Mouse (Mus musculus): ENCODE measurements around the gene Wrap73. TPM values are rescaled to one million over a fixed set of nuclear protein-coding genes. Genes with fewer than 3 reads are reported as not detected.

The Wrap73 gene
- total and polyA plus RNA-seq, 3 experiments = 32.1 to 77.6 (median 49.3) TPM

DNA sequence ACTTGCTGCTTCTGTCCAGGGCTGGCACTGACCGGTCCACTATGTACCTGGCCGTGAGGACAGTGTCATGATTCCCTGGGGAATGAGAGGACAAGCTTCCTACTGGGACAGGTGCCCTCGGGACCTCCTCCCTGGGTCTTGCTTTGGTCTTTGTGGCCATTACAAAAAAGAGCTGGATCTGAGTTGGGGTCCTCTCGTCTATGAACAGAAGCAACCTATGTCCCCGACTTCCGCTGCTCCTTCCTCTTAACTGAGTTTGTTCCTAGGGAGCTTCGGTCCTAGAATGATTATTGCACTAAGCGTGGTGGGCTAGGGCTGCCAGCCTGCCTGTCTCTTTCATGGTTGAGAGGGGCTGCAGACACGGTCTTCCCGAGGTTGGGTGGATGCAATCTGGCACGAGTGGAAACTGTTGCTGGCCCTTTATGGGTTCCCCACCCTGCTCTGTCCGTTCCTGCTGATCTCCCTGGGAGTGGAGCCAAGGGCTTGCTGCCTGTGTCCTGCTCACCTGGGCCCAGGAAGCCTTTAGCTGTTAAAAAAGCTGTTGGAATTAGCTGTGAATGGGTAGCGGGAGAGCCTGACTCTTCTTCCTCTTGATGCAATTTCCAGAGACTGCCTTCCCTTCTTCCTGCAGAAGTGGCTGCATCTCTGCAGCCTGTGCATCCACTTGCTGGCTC, 29.9 kb downstream of the Wrap73 start:
- in situ Hi-C loops (cut with MboI; ENCODE audit: low pct_ligation_motif_present, low pct_unique_long_range_greater_than_20kb, low sequenced_read_pairs) (no loop called here), dilution Hi-C loops (cut with MboI; ENCODE audit: extremely low pct_ligation_motif_present, extremely low pct_unique_long_range_greater_than_20kb, low sequenced_read_pairs) (no loop called here)
- H3K27ac ChIP-seq (ENCODE audit: insufficient read depth, low read depth) = no peak overlapping the region

DNA sequence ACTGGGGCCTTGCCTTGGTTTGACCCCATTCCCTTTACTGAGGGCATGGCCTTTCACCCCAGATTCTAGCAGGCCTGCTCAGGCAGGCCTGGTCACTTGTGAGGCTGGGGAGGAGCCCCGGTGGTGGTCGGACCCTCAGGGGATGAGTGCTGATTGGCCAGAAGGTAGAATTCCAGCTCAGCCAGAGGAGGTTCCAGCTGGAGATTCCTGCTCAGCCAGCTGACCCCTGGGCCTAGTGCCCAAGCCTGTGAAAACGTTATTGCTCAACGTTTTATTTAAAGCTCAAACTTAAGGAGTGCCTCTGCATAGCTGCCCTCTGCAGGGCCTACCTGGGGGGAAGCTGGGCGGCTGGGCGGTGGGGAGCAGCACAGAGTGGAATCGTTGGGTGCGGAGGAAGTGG, 35.1 kb downstream of the Wrap73 start:
- DNase-seq (ENCODE audit: extremely low read depth) = no peak
- Histone ChIP-seq H3K4me1 (ENCODE audit: control insufficient read depth in 1 of 2, insufficient read depth in 2 of 2) (no peaks in the 10 kb centered on the region), H3K27ac (ENCODE audit: insufficient read depth, low read depth) (no peak overlapping the region), H3K27me3 (replicated peaks) (peaks cover 71% of the 10 kb centered on the region), H3K4me2 (ENCODE audit: insufficient read depth, low read depth, poor library complexity, severe bottlenecking) (no peak overlapping the region), H3K4me3 (replicated peaks in 1 of 3; ENCODE audit: low read depth in 2 of 3, low read length in 2 of 3, poor library complexity in 1 of 3) (no peak overlapping the region), H3K9ac (ENCODE audit: insufficient read depth, low read depth) (no peak overlapping the region), H3K36me3 (replicated peaks in 1 of 2; ENCODE audit: control insufficient read depth in 1 of 2, insufficient read depth in 1 of 2, low read length in 1 of 2) (no peaks in the 10 kb centered on the region), H3K9me3 (replicated peaks; ENCODE audit: low read length) (no peaks in the 10 kb centered on the region), H3K79me2 (replicated peaks; ENCODE audit: control insufficient read depth, extremely low read depth, insufficient read depth, poor library complexity, severe bottlenecking) (no peaks in the 10 kb centered on the region)
- TF ChIP-seq HCFC1 (IDR thresholded peaks at IDR 0.05; ENCODE audit: low read depth, low read length) (no peak), POLR2A (IDR thresholded peaks at IDR 0.05; ENCODE audit: low read depth, low read length) (no peak), UBTF (IDR thresholded peaks at IDR 0.05; ENCODE audit: low read depth, low read length) (no peak), RCOR1 (conservative IDR thresholded peaks at IDR 0.05; ENCODE audit: low read depth, low read length) (no peak), TCF12 (IDR thresholded peaks at IDR 0.05; ENCODE audit: low read depth, low read length) (no peak), CHD1 (IDR thresholded peaks at IDR 0.05; ENCODE audit: low read depth, low read length) (no peak), MEF2A (IDR thresholded peaks at IDR 0.05; ENCODE audit: borderline replicate concordance, low read depth, low read length) (no peak)
- in situ Hi-C loops (cut with MboI; ENCODE audit: low pct_ligation_motif_present, low pct_unique_long_range_greater_than_20kb, low sequenced_read_pairs) (no loop called here), dilution Hi-C loops (cut with MboI; ENCODE audit: extremely low pct_ligation_motif_present, extremely low pct_unique_long_range_greater_than_20kb, low sequenced_read_pairs) (no loop called here)

More for the DNA sequence above, 29.9 kb downstream of the Wrap73 start:
- no peaks in the 10 kb centered on the region for H3K4me1 ChIP-seq (ENCODE audit: control insufficient read depth in 1 of 2, insufficient read depth in 2 of 2)
- H3K9me3 ChIP-seq (replicated peaks; ENCODE audit: low read length) = peaks cover 8% of the 10 kb centered on the region
- TF ChIP-seq KAT2A (IDR thresholded peaks at IDR 0.05; ENCODE audit: insufficient replicate concordance, low read length) (no peak), MYC (IDR thresholded peaks at IDR 0.05; ENCODE audit: low read depth, low read length) (no peak), GABPA (IDR thresholded peaks at IDR 0.05; ENCODE audit: insufficient replicate concordance, low read depth, low read length) (no peak), ZNF384 (IDR thresholded peaks at IDR 0.05; ENCODE audit: low read depth, low read length) (no peak), BHLHE40 (IDR thresholded peaks at IDR 0.05; ENCODE audit: low read depth, low read length) (no peak)
- H3K9ac ChIP-seq (ENCODE audit: insufficient read depth, low read depth) = no peak overlapping the region
- no peaks in the 10 kb centered on the region for H3K36me3 ChIP-seq (replicated peaks in 1 of 2; ENCODE audit: control insufficient read depth in 1 of 2, insufficient read depth in 1 of 2, low read length in 1 of 2)
- H3K27me3 ChIP-seq (replicated peaks) = peaks cover 85% of the 10 kb centered on the region
- no peak overlapping the region for H3K4me3 ChIP-seq (replicated peaks in 1 of 3; ENCODE audit: low read depth in 2 of 3, low read length in 2 of 3, poor library complexity in 1 of 3)
- no peak for DNase-seq (ENCODE audit: extremely low read depth)
- H3K79me2 ChIP-seq (replicated peaks; ENCODE audit: control insufficient read depth, extremely low read depth, insufficient read depth, poor library complexity, severe bottlenecking) = no peaks in the 10 kb centered on the region
- H3K4me2 ChIP-seq (ENCODE audit: insufficient read depth, low read depth, poor library complexity, severe bottlenecking) = no peak overlapping the region

DNA sequence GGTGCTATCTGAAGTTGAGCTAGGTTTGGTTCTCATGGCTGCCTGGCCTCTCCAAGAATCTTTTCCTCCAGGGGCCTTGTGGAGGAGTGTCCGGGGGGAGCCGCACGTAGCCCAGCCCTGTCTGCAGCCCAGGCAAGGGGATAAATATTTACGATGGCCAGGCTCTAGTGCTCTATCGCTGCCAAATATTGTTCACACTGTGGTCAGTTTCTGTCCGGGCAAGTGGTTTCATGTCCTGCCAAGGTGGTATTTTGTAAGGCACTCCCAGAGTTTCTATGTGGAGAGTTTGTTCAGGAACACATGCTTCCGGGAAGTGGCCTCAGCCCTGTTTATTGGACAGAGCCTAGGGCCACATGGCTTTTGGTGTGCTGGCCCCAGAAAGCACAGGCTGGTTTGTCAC, 38.8 kb downstream of the Wrap73 start:
- TF ChIP-seq RAD21 (IDR thresholded peaks at IDR 0.05; ENCODE audit: low read depth, low read length) (no peak), POLR2AphosphoS2 (IDR thresholded peaks at IDR 0.05; ENCODE audit: low read depth, low read length) (no peak), ZKSCAN1 (IDR thresholded peaks at IDR 0.05; ENCODE audit: borderline replicate concordance, low read depth, low read length) (no peak)
- no peak for DNase-seq (ENCODE audit: extremely low read depth)
- Histone ChIP-seq H3K9ac (ENCODE audit: insufficient read depth, low read depth) (no peak overlapping the region), H3K4me1 (ENCODE audit: control insufficient read depth in 1 of 2, insufficient read depth in 2 of 2) (no peaks in the 10 kb centered on the region), H3K4me3 (replicated peaks in 1 of 3; ENCODE audit: low read depth in 2 of 3, low read length in 2 of 3, poor library complexity in 1 of 3) (no peak overlapping the region), H3K4me2 (ENCODE audit: insufficient read depth, low read depth, poor library complexity, severe bottlenecking) (no peak overlapping the region), H3K9me3 (replicated peaks; ENCODE audit: low read length) (no peaks in the 10 kb centered on the region), H3K79me2 (replicated peaks; ENCODE audit: control insufficient read depth, extremely low read depth, insufficient read depth, poor library complexity, severe bottlenecking) (no peaks in the 10 kb centered on the region), H3K36me3 (replicated peaks in 1 of 2; ENCODE audit: control insufficient read depth in 1 of 2, insufficient read depth in 1 of 2, low read length in 1 of 2) (no peaks in the 10 kb centered on the region), H3K27ac (ENCODE audit: insufficient read depth, low read depth) (no peak overlapping the region), H3K27me3 (replicated peaks) (peaks cover 63% of the 10 kb centered on the region)
- dilution Hi-C loops (cut with MboI; ENCODE audit: extremely low pct_ligation_motif_present, extremely low pct_unique_long_range_greater_than_20kb, low sequenced_read_pairs) = no loop called here
- in situ Hi-C loops (cut with MboI; ENCODE audit: low pct_ligation_motif_present, low pct_unique_long_range_greater_than_20kb, low sequenced_read_pairs) = no loop called here
